Mouse (Mus musculus): ENCODE data around the gene Ccnf.

Gene Ccnf

GRCm38 (mm10) chr17:24201092-24201491, 50.2 kb downstream of the Ccnf start:
- DNase-seq (ENCODE audit: low spot score): no peak

GRCm38 (mm10) chr17:24199741-24200140, 51.5 kb downstream of the Ccnf start:
- DNase-seq (ENCODE audit: low spot score): no peak

GRCm38 (mm10) chr17:24199252-24199651, 52.0 kb downstream of the Ccnf start:
- no peak for DNase-seq (ENCODE audit: low spot score)

GRCm38 (mm10) chr17:24197032-24197824, 54.1 kb downstream of the Ccnf start:
- DNase-seq (ENCODE audit: low spot score): no peak

- DNase-seq (ENCODE audit: low spot score): no peak
Observed at GRCm38 (mm10) chr17:24195349-24195748, 55.9 kb downstream of the Ccnf start.

- no peak for DNase-seq (ENCODE audit: low spot score)
Observed at GRCm38 (mm10) chr17:24193769-24194168, 57.5 kb downstream of the Ccnf start.

- no peak for DNase-seq (ENCODE audit: low spot score)
Observed at GRCm38 (mm10) chr17:24193268-24193667, 58.0 kb downstream of the Ccnf start.

GRCm38 (mm10) chr17:24192848-24193247, 58.4 kb downstream of the Ccnf start:
- no peak for DNase-seq (ENCODE audit: low spot score)

GRCm38 (mm10) chr17:24191481-24191880, 59.8 kb downstream of the Ccnf start:
- DNase-seq (ENCODE audit: low spot score): no peak

GRCm38 (mm10) chr17:24190934-24191333, 60.4 kb downstream of the Ccnf start:
- DNase-seq (ENCODE audit: low spot score): no peak

GRCm38 (mm10) chr17:24174259-24174658, 77.0 kb downstream of the Ccnf start:
- DNase-seq (ENCODE audit: low spot score): no peak

- peak; percentile 87 for DNase-seq (ENCODE audit: low spot score)
Observed at GRCm38 (mm10) chr17:24173423-24173822, 77.9 kb downstream of the Ccnf start.

All from embryo, embryonic 10.5 days (tissue).